Mouse (Mus musculus) heart, postnatal 4 days (tissue): ENCODE results near the gene Adamts20. TPM values are rescaled to one million over a fixed set of nuclear protein-coding genes. Genes with fewer than 3 reads are reported as not detected.

Experiments
- DNase-seq: peaks from one replicate; pipeline ENCODE4 v3.0.0; 2021
- total RNA-seq, 2 experiments: library from RNA; stranded (reverse); gene quantifications; 2 replicates each; pipeline ENCODE4 v1.2.3; 2021

Gene Adamts20
- total RNA-seq, 2 experiments from 2014 or later = 0.95 to 1.6 TPM

DNA sequence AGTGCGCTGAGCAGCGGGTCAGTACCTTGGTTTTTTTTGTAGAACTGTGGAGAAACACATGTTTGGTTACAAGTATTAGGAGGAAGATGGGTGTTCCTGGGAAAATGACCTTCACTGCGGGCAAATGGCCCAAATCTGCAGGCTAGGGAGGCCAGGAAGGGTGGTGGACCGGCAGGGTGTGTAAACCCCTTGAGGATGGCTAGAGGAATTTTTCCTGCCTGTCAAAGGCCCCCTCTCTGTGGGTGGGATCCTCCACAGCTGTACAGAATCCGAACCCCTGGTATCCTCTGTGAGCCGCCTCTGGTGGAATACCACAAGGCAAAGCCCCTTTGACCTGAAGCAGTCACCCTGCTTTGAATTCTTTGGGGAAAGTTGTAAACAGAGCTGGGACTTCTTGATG is 216.8 kb downstream of the Adamts20 start:
- peak; percentile 67 for DNase-seq

DNA sequence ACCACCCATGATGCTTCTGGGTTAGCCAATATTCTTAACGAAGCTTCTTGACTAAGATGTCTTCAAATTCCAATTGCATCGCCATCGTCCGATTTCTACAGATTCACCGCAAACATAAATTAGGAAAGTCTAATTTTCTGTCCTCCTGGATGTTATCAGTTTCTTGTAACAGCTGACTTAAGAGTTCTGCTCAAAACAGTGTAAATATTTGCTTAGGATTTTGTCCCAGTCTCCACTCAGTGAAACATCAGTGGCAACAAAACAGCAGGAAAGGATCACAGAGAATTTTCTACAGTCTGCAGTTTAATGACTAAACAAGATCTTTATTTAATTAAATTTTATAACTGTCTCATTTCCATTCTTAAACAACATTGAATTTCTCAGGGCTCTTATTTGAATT is 218.5 kb downstream of the Adamts20 start:
- no peak for DNase-seq

DNA sequence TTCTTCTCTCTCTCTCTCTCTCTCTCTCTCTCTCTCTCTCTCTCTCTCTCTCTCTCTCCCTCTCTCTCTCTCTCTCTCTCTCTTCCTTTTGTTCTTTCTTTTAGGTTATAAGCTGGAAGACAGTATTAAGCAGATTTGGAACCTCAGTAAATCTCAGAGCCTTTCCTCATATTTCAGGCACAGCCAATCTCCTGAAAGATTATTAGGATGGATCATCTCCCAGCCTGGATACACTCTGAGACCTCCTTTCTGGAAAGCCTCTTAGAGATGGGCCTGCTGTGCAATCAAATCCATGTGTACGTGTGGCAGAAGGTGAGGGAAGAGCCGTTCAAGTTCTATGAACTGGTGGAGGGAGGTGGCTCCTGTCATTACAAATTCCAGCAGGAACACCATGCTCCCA is 220.9 kb downstream of the Adamts20 start:
- DNase-seq = no peak

DNA sequence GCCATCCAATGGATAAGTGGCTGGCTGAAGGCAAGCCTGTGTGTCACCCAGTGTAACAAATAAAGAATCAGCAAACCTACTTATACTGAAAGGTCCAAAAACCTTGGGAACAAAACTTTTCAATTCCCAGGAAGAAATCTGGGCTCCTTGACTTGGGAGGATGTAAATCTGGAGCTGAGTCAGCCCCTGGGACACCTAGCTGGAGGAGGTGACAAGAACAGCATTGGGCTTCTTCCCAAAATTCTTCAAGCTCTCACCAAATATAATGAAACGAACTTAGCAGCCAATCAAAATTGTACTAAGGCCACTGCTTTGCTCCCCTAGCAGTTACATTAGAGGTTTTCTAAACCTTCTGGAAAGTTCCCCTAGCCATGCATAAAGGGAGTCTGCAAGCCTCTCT is 223.1 kb downstream of the Adamts20 start:
- DNase-seq = no peak

DNA sequence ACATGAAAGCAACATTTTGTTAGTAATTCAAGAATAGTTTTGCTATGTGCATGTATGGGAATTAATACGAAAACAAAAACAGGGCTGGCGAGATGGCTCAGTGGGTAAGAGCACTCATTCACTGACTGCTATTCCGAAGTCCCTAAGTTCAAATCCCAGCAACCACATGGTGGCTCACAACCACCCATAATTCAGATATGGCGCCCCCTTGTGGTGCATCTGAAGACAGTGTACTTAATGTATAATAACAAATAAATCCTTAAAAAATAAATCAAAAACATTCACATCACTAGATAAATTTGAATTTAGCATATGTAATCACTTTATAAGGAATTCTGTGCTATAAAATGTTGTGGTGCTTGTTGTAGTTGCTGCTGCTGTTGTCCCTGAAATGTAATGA is 225.6 kb downstream of the Adamts20 start:
- DNase-seq = no peak

DNA sequence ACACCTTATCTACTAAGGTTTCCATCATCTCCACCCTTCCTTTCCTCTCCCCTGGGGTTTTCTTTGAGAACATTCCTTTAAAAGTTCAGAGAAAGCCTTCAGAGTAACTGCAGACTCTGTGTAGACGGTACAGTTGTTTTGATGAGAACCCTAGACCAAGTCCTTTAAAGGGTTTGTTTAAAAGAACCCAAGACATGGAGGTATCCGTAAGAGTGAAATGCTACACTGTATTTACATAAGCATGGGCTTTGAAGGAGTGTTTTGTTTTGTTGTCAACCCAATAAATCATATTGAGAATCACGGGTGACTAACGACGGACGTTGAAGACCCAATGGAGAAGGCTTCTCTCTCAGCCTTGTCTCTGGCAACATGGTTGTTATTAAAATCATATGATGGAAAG is 226.1 kb downstream of the Adamts20 start:
- DNase-seq = no peak

DNA sequence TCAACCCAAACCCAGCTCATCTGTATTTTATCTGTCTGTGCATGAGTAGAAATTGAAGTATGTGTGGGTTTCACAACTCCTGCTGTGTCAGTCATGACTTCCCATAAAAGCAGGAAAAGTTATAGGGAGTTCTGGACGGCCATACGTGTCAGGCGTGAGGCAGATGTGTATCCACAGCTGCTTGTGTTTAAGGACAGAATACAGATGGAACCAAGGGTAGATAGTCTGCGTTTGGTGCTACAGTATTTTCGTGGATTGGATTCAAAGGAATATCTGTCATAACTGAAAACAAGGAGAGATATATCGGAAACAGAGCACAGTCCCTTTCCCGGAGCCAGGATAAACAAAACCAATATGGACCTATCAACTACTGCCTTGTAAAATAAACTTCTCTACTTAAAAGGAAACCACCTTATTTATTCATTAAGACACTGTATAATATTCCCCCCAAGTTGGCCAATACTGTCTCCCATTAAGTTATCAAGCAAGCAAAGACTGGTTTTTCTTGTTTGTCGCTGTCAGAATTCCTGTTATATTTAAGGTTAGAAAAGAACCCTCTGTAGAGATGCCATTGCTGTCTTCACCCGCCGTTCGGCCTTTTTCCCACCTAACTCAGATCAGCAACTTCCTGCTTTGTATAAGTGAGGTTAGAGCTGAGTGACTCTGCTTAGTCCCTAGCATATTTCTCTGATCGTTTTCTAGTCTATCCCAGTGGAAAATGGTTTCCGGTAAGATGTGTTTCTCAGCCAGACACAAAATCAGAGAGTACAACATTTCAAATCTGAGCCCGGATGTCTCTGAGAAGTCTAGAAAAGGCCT is 227.0 kb downstream of the Adamts20 start:
- DNase-seq = no peak

DNA sequence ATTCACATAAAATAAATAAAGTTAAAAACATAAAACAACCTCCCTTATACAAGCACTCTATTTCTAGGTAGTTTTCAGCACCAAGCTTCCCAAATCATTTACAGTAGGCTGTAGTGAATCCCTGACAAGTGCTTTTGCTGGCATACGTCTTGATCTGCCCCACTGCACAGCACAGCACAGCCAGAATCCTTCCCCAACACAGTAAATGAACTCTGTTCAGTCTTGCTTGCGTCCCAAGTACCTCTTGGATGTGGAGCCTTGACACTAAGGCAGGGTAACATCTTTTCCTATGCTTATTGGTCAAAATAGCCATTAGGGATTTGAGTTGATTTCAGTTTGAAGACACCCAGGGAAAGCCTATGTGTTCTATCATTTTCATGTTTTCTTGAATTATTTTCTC is 228.5 kb downstream of the Adamts20 start:
- no peak for DNase-seq

DNA sequence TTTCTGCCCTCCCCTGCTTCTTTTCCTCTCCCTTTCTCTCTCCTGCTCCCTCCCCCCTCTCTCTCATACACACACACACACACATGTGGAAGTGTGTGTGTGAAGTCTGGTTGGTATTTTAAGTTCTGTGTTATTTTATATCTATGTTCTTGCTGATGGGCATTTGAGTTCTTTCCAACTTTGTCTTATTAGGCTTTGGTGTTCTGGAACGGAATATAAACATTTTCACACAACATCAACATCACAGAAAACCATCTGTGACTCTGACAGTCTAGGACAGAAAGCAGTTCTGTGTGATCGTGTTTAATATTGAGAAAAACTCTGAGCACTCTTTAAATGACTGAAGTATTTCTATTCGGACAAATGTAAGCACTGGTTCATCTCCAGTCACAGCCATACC is 229.1 kb downstream of the Adamts20 start:
- DNase-seq = no peak

DNA sequence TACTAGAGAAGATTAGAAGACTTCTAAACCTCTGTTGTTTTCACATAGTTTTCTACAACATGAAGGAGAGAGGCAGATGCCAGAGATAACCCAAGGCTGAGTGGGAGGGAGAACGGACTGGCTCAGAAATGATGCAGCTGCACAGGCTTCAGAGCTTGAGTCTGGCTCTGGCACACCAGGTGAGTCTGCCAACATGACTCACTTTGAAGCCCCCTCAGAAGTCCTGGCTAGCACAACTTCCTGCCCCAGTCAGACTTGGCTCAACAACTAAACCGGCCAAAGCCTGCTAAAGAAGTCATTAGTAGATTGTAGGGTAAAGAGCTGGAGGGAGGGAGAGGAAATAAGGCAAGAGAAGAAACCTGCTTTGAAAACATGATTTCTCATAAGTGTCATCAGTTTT is 230.0 kb downstream of the Adamts20 start:
- no peak for DNase-seq

DNA sequence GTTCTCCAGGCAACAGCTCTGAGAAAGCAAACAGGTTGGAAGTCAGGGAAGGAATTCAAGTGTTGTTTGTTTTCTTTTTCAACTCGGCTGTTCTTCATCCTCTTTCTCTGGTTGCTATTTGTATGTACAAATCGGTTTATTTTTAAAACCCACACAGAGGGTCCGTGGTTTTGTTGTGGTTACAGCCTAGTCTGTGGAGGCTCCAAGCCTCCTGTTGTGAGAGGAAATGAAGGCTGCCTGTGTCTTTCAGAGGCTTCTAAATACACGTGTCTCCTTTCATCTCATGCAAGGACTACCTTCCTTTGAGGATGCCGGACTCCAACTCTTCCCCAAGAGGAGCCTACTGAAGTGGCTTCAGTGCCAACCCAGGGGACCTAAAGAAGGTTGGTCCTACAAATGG is 234.0 kb downstream of the Adamts20 start:
- DNase-seq = no peak

DNA sequence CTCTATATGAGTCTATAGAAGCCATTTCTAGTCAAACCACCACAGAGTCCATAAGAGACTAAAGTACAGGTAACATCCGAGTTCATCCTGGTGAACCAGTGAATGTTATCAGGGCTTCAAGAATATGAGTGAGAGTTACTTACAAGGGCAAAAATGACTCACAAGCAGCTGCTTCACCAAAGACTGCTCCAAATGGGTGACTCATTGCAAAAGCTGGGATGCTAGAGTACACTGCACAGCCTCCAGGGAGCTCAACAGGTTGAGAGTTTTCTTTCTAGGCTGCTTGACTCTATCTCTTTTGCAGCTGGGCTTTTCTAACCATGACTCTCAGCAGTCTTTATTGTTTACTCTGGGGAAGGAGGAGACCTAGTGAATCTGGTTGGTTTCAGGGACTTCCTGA is 237.8 kb downstream of the Adamts20 start:
- DNase-seq = no peak

DNA sequence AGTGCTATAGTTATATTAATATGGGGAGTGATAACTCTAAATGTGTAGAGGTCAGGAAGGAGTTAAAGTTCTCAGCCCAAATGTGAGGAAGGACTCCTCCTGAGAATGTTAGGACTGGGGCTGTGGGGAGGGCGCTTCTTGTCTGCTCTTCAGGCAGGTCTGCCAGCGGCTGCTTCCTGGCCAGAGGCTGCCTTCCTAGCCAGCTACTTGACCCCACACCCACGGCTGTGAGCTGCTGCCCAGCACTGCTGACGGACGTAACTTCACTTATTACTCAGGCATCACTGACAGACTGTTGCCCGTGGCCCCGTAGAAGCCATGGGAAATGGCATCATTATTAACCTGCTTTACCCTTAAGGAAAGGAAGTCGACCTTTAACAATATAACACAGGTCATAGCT is 242.1 kb downstream of the Adamts20 start:
- DNase-seq = peak; percentile 17

DNA sequence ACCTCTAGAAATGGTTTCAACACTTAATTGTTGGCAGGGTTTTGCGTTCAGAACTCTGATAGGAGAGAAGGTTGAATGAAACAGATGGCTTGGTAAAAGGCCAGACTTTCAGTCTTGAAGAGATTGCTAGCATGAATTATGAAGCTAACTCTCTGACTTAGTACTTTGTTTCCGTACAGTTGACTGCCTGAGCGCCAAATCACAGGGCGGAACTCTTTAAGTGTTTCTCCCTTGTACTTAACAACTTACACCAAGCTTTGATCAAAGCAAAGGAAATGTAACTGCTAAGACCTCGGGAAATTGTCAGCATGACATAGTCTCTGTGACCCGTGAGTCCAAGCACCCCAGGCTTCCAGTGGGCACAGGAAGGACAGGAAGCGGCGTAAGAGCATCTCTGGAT is 244.5 kb downstream of the Adamts20 start:
- peak; percentile 23 for DNase-seq

Other genes with a start within 250 kb of the Adamts20 start
- gene Pus7l, start 78.1 kb upstream of the Adamts20 start, total RNA-seq = 1 to 10 TPM; 2.8 to 3.0 TPM
- 1 to 10 TPM; 5.6 to 6.5 TPM for gene Irak4, start 78.2 kb upstream of the Adamts20 start, total RNA-seq
- gene Twf1, start 124.5 kb upstream of the Adamts20 start, total RNA-seq = 10 to 100 TPM; 31.1 to 39.1 TPM
- 1 to 10 TPM; 8.1 to 9.2 TPM for gene Tmem117, start 163.8 kb upstream of the Adamts20 start, total RNA-seq